Mouse (Mus musculus) limb, embryonic 12.5 days (tissue): Measurements from ENCODE around the gene Tmsb4x. TPM values are rescaled to one million over a fixed set of nuclear protein-coding genes. Genes with fewer than 3 reads are reported as not detected.

Experiments used
- ATAC-seq: fragments of 200-750 bp; cut with Nextera tagmentation; 2 replicates; pipeline ENCODE4 v1.8.0; 2017; ENCODE audit warnings: low read depth, moderate TSS enrichment; ENCODE audit not compliant: insufficient number of reproducible peaks, insufficient read depth, low FRiP score, low TSS enrichment
- H3K27ac ChIP-seq: fragments of 300-500 bp; sonication (generic); 2 replicates; pipeline ENCODE4 v1.5.1; 2016; ENCODE audit warnings: mild to moderate bottlenecking, moderate library complexity
- H3K27me3 ChIP-seq: fragments of 300-500 bp; sonication (generic); 2 replicates; pipeline ENCODE4 v1.6.1; 2016; ENCODE audit warnings: mild to moderate bottlenecking, moderate library complexity
- H3K36me3 ChIP-seq: fragments of 300-500 bp; sonication (generic); 2 replicates; pipeline ENCODE4 v1.6.1; 2016; ENCODE audit warnings: mild to moderate bottlenecking, moderate library complexity
- H3K4me1 ChIP-seq: fragments of 300-500 bp; sonication (generic); replicated peaks from 2 replicates; pipeline ENCODE4 v1.6.1; 2016
- H3K4me2 ChIP-seq: fragments of 300-500 bp; sonication (generic); 2 replicates; pipeline ENCODE4 v1.6.1; 2016; ENCODE audit warnings: mild to moderate bottlenecking, moderate library complexity
- H3K4me3 ChIP-seq: fragments of 300-500 bp; sonication (generic); replicated peaks from 2 replicates; pipeline ENCODE4 v1.5.1; 2016; ENCODE audit warnings: mild to moderate bottlenecking
- H3K9ac ChIP-seq: fragments of 300-500 bp; sonication (generic); replicated peaks from 2 replicates; pipeline ENCODE4 v1.6.1; 2016; ENCODE audit warnings: mild to moderate bottlenecking, moderate library complexity
- H3K9me3 ChIP-seq: fragments of 300-500 bp; sonication (generic); 2 replicates; pipeline ENCODE4 v1.6.1; 2016; ENCODE audit warnings: mild to moderate bottlenecking, moderate library complexity
- WGBS: fragments of 180-500 bp; shearing (Covaris S2); methylation state at CpG from one replicate; pipeline ENCODE4 v1.1.7; 2016; 5-methylcytosine and 5-hydroxymethylcytosine counted together
- polyA plus RNA-seq: library from polyadenylated mRNA; unstranded; fragments of >200 nt; fragmentation: Nextera tagmentation; extraction: Ambion mirVana; gene quantifications from 2 replicates; pipeline ENCODE4 v1.2.1, GENCODE M21; 2016

Tmsb4x gene
- polyA plus RNA-seq, 1 experiment from 2014 or later, result 1,847 TPM

GRCm38 (mm10) chrX:167211871-167212555, 2.9 kb upstream of the Tmsb4x start:
- 48% methylated on average over 9 of the region's 9 CpGs for WGBS
- Histone ChIP-seq H3K27ac (no peak overlapping the region), H3K9ac (no peak overlapping the region), H3K4me3 (no peak overlapping the region), H3K9me3 (no peaks in the 10 kb centered on the region), H3K36me3 (no peaks in the 10 kb centered on the region), H3K27me3 (peaks cover 41% of the 10 kb centered on the region), H3K4me1 (no peaks in the 10 kb centered on the region; the same call in 1 of the 2 replicates), H3K4me2 (no peak overlapping the region)
- ATAC-seq, result no peak

GRCm38 (mm10) chrX:167210319-167210728, 1.2 kb upstream of the Tmsb4x start:
- WGBS, result 50% methylated on average over 6 of the region's 6 CpGs

DNA sequence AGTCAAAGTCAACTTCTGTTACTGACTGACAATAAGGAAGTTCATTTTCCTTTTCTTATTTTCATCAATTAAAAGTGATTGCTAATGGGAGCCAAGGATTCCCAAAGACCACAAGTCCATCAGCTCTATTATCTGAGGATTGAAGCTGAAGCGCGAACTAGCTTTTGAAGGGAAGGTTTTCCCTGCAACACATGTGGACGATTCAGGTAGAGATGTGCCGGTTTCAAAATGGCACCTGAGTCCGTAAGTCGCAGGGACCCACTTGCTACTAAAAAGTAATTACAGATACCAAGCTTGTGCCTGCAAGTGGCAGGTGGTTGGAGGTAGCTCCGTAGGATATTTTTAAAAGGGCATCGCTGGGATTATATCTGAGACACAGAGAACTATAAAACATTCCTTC, 713 bp upstream of the Tmsb4x start:
- Histone ChIP-seq H3K9me3 (no peaks in the 10 kb centered on the region), H3K4me1 (no peaks in the 10 kb centered on the region; the same call in 1 of the 2 replicates), H3K27ac (no peak overlapping the region), H3K4me2 (peak overlapping the region; percentile 54), H3K36me3 (no peaks in the 10 kb centered on the region), H3K4me3 (peak overlapping the region; percentile 52; the same call in 1 of the 2 replicates), H3K27me3 (peaks cover 54% of the 10 kb centered on the region), H3K9ac (no peak overlapping the region)
- no peak for ATAC-seq
- WGBS, result 56% methylated on average over 8 of the region's 8 CpGs

More at GRCm38 (mm10) chrX:167210319-167210728, 1.2 kb upstream of the Tmsb4x start:
- no peak overlapping the region for H3K9ac ChIP-seq
- H3K27me3 ChIP-seq, result peaks cover 52% of the 10 kb centered on the region
- H3K4me3 ChIP-seq, result no peak overlapping the region
- no peaks in the 10 kb centered on the region for H3K9me3 ChIP-seq
- H3K4me1 ChIP-seq, result no peaks in the 10 kb centered on the region; the same call in 1 of the 2 replicates
- H3K36me3 ChIP-seq, result no peaks in the 10 kb centered on the region
- no peak for ATAC-seq
- H3K27ac ChIP-seq, result no peak overlapping the region
- peak overlapping the region; percentile 54; the same call in 1 of the 2 replicates for H3K4me2 ChIP-seq

DNA sequence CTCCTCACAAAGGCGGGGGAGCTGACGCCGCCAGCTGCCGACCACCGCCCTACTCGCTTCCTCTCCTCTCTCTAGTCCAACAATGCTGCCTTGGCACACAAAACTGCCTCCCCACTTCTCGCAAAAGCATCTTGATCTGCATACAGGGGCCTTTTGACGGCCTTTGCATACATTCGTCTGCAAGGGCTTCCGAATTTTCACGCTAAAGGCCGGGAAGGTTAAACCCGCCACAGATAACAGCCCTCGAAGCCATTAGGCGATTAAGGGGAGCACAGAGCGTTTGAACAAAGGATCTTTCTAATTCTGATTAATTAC, 652 bp downstream of the Tmsb4x start:
- 25% methylated on average over 16 of the region's 16 CpGs for WGBS
- Histone ChIP-seq H3K9me3 (no peaks in the 10 kb centered on the region), H3K27ac (peak overlapping the region; percentile 84), H3K36me3 (no peaks in the 10 kb centered on the region), H3K4me2 (peak overlapping the region; percentile 54), H3K9ac (peak overlapping the region; percentile 73), H3K4me3 (peak overlapping the region; percentile 52), H3K4me1 (no peaks in the 10 kb centered on the region; the same call in 1 of the 2 replicates), H3K27me3 (peaks cover 54% of the 10 kb centered on the region)
- ATAC-seq, result no peak

DNA sequence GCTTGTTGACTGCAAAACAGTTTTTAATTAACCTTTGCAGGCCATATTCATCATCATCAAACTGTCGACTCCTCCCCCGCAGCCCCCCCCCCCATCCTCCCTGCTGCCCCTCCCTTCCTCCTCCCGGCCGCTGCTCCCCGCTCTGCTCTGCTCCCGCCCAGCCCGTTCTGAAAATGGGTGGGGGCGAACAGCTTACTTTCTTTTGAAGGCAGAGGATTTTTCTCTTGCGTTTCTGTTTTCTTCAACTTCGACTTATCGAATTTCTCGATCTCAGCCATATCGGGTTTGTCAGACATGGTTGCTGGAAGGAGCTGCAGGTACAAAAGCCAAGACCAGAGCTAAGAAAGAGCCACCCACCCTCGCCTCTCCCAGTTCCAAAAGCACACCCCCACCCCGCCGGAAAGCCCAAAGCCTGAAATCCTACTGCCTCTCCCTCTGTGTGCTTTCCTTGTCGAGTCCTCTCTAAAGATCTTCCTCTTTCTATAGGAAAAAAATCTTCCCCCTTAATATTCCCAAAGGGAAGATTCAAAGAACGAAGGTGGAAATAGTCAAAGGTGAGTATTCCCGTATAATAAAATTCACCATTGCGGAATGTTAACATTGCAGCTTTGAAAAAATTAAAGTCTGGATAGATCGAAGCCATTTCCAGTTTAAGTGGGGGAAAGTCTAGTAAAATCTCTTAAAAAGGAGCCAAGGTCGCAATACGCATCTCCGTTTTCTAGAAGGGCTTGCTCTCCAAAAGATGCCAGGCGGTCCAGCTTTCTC, 1.2 kb downstream of the Tmsb4x start:
- peak overlapping the region; percentile 54 for H3K4me2 ChIP-seq
- H3K27me3 ChIP-seq, result peaks cover 54% of the 10 kb centered on the region
- H3K9me3 ChIP-seq, result no peaks in the 10 kb centered on the region
- WGBS, result 24% methylated on average over 25 of the region's 25 CpGs
- peak overlapping the region; percentile 73 for H3K9ac ChIP-seq
- H3K4me1 ChIP-seq, result no peaks in the 10 kb centered on the region; the same call in 1 of the 2 replicates
- H3K4me3 ChIP-seq, result peak overlapping the region; percentile 52
- no peak for ATAC-seq
- H3K27ac ChIP-seq, result peak overlapping the region; percentile 84
- H3K36me3 ChIP-seq, result no peaks in the 10 kb centered on the region

DNA sequence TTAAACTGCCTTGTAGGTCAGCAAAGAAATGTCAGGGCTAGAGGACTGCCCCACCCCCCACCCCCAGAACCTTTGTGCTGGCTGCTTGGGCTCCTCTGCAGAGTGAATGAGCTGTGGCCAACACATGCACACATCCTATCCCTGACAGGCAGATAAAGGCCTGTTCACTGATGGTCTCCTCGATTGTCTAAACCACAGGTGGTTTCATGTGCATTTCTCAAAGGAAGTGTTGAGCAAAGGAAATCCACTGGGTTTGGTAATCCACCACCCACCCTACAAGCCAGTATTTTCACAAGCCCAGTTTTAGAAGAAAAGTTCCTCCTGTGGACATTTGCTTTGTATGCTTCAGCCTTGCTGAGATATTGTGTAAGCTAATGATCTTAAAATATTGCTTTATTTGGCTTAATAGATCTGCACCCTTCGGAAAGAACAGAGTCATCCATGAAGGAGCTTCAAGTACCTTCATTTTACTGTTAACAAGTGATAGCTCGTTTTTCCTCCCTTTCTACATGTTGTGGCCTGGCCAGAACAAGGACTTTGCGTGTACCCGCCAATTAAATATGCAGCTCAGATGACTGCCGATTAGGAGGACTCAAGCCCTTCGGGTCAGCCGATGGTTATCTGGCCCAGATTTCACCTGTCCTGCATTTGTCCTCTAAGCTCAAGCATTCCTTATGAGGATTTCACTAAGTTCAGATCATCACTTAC, 3.1 kb downstream of the Tmsb4x start:
- ATAC-seq, result no peak
- Histone ChIP-seq H3K4me2 (no peak overlapping the region), H3K9ac (no peak overlapping the region), H3K9me3 (no peaks in the 10 kb centered on the region), H3K36me3 (no peaks in the 10 kb centered on the region), H3K4me3 (no peak overlapping the region), H3K27me3 (peaks cover 48% of the 10 kb centered on the region), H3K27ac (no peak overlapping the region), H3K4me1 (no peaks in the 10 kb centered on the region)
- WGBS, result 71% methylated on average over 8 of the region's 8 CpGs

DNA sequence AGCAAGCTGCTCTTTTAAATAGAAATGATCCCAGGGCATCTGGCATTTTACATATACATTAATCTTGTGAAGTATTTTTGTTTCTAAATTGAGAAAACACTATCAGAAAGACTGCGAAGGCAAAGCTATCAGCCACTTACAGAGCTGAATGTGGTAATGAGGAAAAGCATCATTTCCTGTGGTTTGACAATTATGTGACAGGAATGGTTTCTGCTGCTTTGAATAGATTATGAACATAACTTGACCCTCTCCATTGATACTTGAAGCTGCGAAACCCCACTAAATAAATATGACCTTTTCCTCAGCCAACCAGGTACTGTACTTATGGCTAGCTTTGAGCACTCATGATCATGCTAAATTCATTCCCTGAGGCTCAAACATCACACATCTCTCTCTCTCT, 7.8 kb downstream of the Tmsb4x start:
- Histone ChIP-seq H3K36me3 (no peaks in the 10 kb centered on the region), H3K9me3 (no peaks in the 10 kb centered on the region), H3K4me2 (no peak overlapping the region), H3K9ac (no peak overlapping the region), H3K4me3 (no peak overlapping the region), H3K4me1 (no peaks in the 10 kb centered on the region), H3K27me3 (peaks cover 32% of the 10 kb centered on the region), H3K27ac (no peak overlapping the region)
- 74% methylated on average over 2 of the region's 2 CpGs for WGBS
- ATAC-seq, result no peak

DNA sequence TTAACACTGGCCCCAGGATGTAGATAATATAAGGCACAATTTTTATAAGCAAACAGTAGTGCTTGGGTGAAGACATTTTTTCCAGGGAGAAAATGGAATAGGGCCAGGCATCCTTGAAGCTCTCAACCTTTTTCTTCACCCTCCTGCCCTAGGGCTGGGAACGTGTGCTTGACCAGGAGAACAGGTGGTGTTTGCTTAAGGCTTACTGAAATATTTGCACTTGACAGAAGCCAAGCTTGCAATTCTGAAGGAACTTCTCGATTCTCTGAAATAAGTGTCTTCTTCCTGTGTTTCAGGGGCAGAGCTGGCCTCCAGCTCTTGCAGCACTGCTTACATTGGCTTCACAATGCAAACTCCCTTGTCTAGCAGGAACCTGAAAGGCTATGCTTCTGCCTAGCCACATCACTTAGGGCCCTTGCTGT, 13.9 kb downstream of the Tmsb4x start:
- Histone ChIP-seq H3K9me3 (no peaks in the 10 kb centered on the region), H3K27ac (no peak overlapping the region), H3K4me1 (no peaks in the 10 kb centered on the region), H3K4me3 (no peak overlapping the region), H3K4me2 (no peak overlapping the region), H3K36me3 (no peaks in the 10 kb centered on the region), H3K9ac (no peak overlapping the region), H3K27me3 (peaks cover 38% of the 10 kb centered on the region)
- no peak for ATAC-seq
- WGBS, result 86% methylated on average over 2 of the region's 2 CpGs

GRCm38 (mm10) chrX:167186306-167186705, 22.8 kb downstream of the Tmsb4x start:
- H3K4me1 ChIP-seq, result no peaks in the 10 kb centered on the region
- H3K27me3 ChIP-seq, result peaks cover 15% of the 10 kb centered on the region
- H3K27ac ChIP-seq, result no peak overlapping the region
- 57% methylated on average over 2 of the region's 2 CpGs for WGBS
- H3K9ac ChIP-seq, result no peak overlapping the region
- H3K4me2 ChIP-seq, result no peak overlapping the region
- H3K36me3 ChIP-seq, result no peaks in the 10 kb centered on the region
- no peak for ATAC-seq
- no peaks in the 10 kb centered on the region for H3K9me3 ChIP-seq
- no peak overlapping the region for H3K4me3 ChIP-seq

GRCm38 (mm10) chrX:167183535-167183934, 25.6 kb downstream of the Tmsb4x start:
- Histone ChIP-seq H3K4me1 (no peaks in the 10 kb centered on the region), H3K27me3 (peaks cover 28% of the 10 kb centered on the region), H3K4me3 (no peak overlapping the region), H3K9ac (no peak overlapping the region), H3K9me3 (no peaks in the 10 kb centered on the region), H3K4me2 (no peak overlapping the region), H3K36me3 (no peaks in the 10 kb centered on the region), H3K27ac (no peak overlapping the region)
- 76% methylated on average over 6 of the region's 6 CpGs for WGBS
- ATAC-seq, result no peak

DNA sequence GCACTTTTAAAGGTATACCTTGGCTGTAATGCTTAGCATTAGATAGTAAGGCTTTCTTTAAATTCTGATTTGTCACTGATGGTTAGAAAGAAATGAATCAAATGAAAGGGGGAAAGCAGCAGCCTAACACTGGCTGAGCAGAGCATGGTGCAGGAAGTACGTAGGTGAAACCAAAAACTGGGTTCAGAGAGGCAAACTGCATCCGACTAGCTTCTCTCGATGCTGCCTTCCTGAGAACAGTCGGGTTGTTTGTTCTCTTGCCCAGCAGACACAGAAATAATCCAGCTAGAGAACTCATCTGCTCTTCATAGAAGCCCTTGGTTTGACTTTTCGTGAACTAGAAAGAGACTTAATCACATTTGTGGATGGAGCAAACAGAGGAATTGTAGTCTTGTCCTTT, 26.7 kb downstream of the Tmsb4x start:
- Histone ChIP-seq H3K9me3 (no peaks in the 10 kb centered on the region), H3K4me3 (no peak overlapping the region), H3K27me3 (peaks cover 25% of the 10 kb centered on the region), H3K4me1 (no peaks in the 10 kb centered on the region), H3K27ac (no peak overlapping the region), H3K4me2 (no peak overlapping the region), H3K36me3 (no peaks in the 10 kb centered on the region), H3K9ac (no peak overlapping the region)
- WGBS, result 68% methylated on average over 5 of the region's 5 CpGs
- ATAC-seq, result no peak
